Mouse (Mus musculus) cortical plate, adult 2 months (tissue): ENCODE data around the gene Pkhd1. TPM values are rescaled to one million over a fixed set of nuclear protein-coding genes. Genes with fewer than 3 reads are reported as not detected.
"Not testable (repeated sequence)": the region's sequence is repeated elsewhere in the genome, so short reads cannot be mapped to it uniquely, and the experiment has no call there.

ENCODE experiments used
- H3K27ac ChIP-seq: fragments of 200-500 bp; 2 replicates; pipeline ENCODE4 v1.5.1; 2012; ENCODE audit warnings: low read length, control low read depth, inconsistent platforms; ENCODE audit not compliant: insufficient read depth
- H3K4me1 ChIP-seq: fragments of 200-500 bp; 2 replicates; pipeline ENCODE4 v1.6.1; 2011; ENCODE audit warnings: low read length; ENCODE audit not compliant: control insufficient read depth, insufficient read depth
- H3K4me3 ChIP-seq: fragments of 200-500 bp; 2 replicates; pipeline ENCODE4 v1.5.1; 2011; ENCODE audit warnings: mild to moderate bottlenecking, low read length, control low read depth; ENCODE audit not compliant: insufficient read depth
- CTCF ChIP-seq: fragments of 200-500 bp; IDR thresholded peaks from 2 replicates; pipeline ENCODE4 v1.5.1; 2011; ENCODE audit warnings: mild to moderate bottlenecking, control low read depth, low read length; ENCODE audit not compliant: insufficient read depth; ENCODE audit errors: extremely low read depth
- POLR2A ChIP-seq: fragments of 200-500 bp; IDR thresholded peaks from 2 replicates; pipeline ENCODE4 v1.6.1; 2011; ENCODE audit warnings: mild to moderate bottlenecking, low read length, control low read depth; ENCODE audit not compliant: insufficient read depth; ENCODE audit errors: extremely low read depth
- polyA plus RNA-seq: library from polyadenylated mRNA; depleted of rRNA; stranded (reverse); fragments of >200 nt; gene quantifications from 2 replicates; pipeline ENCODE4 v1.2.3, GENCODE M21; 2012

Pkhd1 gene
- polyA plus RNA-seq, 1 experiment: 0.04 TPM

- TF ChIP-seq POLR2A (no peak), CTCF (no peak)
- Histone ChIP-seq H3K27ac (no peak overlapping the region), H3K4me3 (no peak overlapping the region), H3K4me1 (no peaks in the 10 kb centered on the region)
Observed at GRCm38 (mm10) chr1:20171199-20171598, 446.7 kb downstream of the Pkhd1 start.

DNA sequence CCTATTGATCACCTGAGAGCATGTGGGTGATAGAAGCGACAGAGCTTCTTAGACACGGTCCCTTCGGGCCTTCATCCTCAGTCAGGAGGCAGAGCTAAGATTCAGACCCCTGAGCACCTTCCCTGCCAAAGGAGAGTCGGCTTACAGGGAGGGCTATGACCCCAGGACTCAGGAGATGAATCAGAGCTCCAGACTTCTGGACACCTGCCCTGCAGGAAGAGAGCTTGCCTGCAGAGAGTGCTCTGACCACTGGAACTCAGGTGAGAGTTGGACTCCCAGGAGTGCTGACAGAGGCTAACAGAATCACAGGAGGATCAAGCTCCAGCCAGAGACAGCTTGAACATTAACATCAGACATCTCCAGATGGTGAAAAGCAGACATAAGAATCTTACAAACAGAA, 467.2 kb downstream of the Pkhd1 start:
- not testable (repeated sequence) for H3K4me1 ChIP-seq, H3K27ac ChIP-seq, H3K4me3 ChIP-seq

DNA sequence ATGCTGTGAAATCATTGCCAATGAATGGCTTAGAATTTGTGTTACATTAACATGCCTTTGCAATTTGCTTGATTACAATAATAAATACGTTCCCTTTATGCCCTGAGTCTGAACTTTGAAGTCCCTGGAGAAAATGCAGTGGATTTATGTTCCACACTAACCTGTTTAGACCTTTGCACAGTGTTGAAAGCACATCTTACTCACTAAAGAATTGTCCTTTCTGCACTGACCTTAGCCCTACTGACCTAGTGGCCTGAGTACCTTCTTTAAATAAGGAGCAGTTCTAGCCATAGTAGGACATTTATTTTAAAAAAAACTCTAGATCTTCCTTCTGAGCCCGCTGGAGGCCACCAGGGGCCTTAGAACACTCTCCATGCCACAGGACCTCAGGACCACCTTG, 467.8 kb downstream of the Pkhd1 start:
- no peak for TF ChIP-seq CTCF
- TF ChIP-seq POLR2A: no peak
- Histone ChIP-seq H3K27ac (no peak overlapping the region), H3K4me1 (no peaks in the 10 kb centered on the region), H3K4me3 (no peak overlapping the region)

DNA sequence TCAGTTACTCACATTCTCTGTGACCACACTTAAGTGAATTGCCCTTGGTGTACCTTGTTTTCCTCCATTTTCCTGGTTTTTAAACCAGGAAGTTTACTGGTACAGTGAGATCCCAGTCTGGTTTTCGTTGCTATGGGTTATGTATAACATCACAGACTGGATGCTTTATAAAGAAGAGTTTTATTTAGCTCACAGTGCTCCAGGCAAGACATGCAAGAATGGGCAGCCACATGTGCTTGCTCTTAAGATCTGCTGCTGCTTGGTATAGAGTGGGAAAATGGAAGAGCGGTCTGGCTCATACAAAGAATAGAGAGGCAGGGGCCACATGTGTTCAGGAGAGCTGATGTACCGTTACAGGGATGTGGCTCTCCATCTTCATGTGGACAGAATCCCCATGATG, 481.7 kb downstream of the Pkhd1 start:
- no peak overlapping the region for H3K27ac ChIP-seq
- no peaks in the 10 kb centered on the region; the same call in 1 of the 2 replicates for H3K4me1 ChIP-seq
- TF ChIP-seq POLR2A (no peak), CTCF (no peak)
- no peak overlapping the region for H3K4me3 ChIP-seq

GRCm38 (mm10) chr1:20135065-20135618, 482.7 kb downstream of the Pkhd1 start:
- H3K4me3 ChIP-seq: no peak overlapping the region
- no peaks in the 10 kb centered on the region; the same call in 1 of the 2 replicates for H3K4me1 ChIP-seq
- no peak for TF ChIP-seq CTCF
- no peak for TF ChIP-seq POLR2A
- H3K27ac ChIP-seq: no peak overlapping the region

DNA sequence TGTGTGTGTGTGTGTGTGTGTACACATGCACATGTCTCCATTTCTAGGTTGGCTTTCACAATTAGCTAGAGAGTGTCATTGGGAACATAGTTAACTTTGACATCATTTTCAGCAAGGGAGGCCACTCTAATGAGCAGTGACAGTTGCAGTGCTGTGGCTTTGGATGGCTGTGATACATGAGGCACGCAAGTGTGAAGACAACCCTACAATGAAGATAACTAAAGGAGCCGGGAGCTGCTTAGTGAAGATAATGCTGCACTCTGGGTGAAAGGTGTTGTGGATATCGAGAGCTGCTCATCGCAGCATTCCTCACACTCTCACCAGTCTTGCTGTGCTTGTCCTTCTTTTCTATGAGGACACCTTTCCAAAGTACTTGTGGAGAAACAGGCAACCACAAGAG, 484.2 kb downstream of the Pkhd1 start:
- Histone ChIP-seq H3K4me1 (no peaks in the 10 kb centered on the region; the same call in 1 of the 2 replicates), H3K27ac (no peak overlapping the region)
- TF ChIP-seq CTCF (no peak), POLR2A (no peak)

DNA sequence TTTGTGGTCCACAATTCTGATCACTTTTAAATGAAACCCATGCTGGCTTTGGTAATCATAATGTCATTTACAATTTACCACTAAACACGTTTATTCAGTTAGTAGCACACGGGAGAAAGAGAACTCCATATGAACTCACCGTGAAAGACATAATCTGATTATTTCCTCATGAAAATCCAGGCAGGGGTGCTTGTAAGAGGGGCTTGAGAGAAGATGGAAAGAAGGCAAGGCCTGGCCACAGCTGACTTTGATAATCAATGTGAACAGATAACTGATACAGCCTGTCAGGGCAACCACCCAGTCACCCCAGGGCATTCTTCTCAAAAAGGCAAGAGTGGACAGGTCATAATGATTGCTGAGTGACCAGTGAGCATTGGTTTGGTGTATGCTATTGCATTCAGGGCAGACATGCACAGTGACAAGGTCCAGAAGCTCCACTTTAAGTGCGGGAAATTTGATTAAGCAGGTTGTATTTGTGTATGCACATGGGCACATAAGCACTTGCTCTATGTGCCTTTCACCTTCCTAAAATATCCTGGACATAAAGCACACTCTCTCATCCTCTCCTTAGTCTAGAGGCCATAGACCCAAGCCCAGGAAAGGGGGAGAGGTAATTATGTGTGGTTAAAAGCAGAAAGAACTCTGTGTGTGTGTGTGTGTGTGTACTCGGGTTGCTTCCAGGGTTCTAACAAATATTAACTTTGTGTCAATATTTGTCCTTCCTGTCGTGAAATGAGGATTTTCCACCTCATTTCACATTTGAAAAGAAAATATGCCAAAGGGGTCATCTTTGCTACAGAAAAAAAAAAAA, 485.9 kb downstream of the Pkhd1 start:
- Histone ChIP-seq H3K27ac (no peak overlapping the region), H3K4me3 (no peak overlapping the region), H3K4me1 (no peaks in the 10 kb centered on the region; the same call in 1 of the 2 replicates)
- TF ChIP-seq CTCF: no peak
- no peak for TF ChIP-seq POLR2A

More for the DNA sequence above, 484.2 kb downstream of the Pkhd1 start:
- H3K4me3 ChIP-seq: no peak overlapping the region

- H3K4me1 ChIP-seq: no peaks in the 10 kb centered on the region
- TF ChIP-seq CTCF (no peak), POLR2A (no peak)
- no peak overlapping the region for H3K4me3 ChIP-seq
- H3K27ac ChIP-seq: no peak overlapping the region
Observed at GRCm38 (mm10) chr1:20117331-20117730, 500.5 kb downstream of the Pkhd1 start.

- TF ChIP-seq CTCF (no peak), POLR2A (no peak)
- no peak overlapping the region for H3K27ac ChIP-seq
Observed at GRCm38 (mm10) chr1:20069733-20070132, 548.1 kb downstream of the Pkhd1 start.

DNA sequence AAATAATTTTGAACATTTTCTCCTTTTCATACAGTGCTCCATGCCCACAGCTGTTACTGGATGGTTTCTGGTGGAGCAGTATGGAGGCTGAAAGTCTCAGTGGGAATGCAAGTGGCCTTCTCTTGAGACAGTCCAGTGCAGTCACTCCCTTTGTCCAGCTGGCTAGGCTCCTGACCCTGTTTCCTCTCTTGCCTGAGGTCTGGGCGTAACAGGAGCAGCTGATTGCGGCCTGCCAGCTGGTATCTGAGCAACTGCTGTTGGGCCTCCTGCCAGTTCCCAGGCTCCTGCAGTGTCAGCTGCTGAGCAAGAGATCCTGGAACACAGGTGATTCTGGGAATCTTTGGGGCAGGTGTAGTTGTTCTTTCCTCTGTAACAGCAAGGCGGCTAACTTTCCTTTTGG, 559.6 kb downstream of the Pkhd1 start:
- no peak overlapping the region for H3K4me3 ChIP-seq
- H3K4me1 ChIP-seq: no peaks in the 10 kb centered on the region
- no peak overlapping the region for H3K27ac ChIP-seq
- TF ChIP-seq POLR2A (no peak), CTCF (no peak)

More at GRCm38 (mm10) chr1:20069733-20070132, 548.1 kb downstream of the Pkhd1 start:
- no peak overlapping the region for H3K4me3 ChIP-seq
- H3K4me1 ChIP-seq: no peaks in the 10 kb centered on the region; the same call in 1 of the 2 replicates
